Mouse (Mus musculus) layer of hippocampus, adult 9-10 months (tissue): ENCODE measurements at regions not wholly inside any gene's neighbourhood (a gene's known extent, or its start where the extent isn't known, plus 50 kb on each side); places are given as distances from the start of the nearest gene placed in this dataset.

Source experiments
- DNase-seq: peaks from one replicate; pipeline ENCODE4 v3.0.0; 2022; ENCODE audit warnings: low spot score

DNA sequence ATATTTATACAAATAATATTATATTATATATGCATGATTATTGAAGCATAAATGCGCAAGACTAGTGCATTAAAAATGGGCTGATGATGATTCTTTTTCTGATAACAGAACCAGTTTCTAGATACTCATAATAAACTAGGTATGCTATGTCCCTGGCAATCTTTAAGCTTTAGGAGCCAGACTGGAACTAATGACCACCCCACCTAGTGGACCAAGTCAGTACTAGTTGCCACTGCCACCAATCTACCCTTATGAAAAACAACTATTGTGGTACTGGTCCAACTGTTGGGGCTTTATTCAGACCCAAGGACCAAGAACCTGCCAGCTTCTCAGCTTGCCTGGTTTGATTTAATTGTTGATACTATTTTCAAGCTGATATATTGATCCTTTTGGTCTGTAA lies 722.8 kb downstream of the Dach1 start:
- no peak for DNase-seq

DNA sequence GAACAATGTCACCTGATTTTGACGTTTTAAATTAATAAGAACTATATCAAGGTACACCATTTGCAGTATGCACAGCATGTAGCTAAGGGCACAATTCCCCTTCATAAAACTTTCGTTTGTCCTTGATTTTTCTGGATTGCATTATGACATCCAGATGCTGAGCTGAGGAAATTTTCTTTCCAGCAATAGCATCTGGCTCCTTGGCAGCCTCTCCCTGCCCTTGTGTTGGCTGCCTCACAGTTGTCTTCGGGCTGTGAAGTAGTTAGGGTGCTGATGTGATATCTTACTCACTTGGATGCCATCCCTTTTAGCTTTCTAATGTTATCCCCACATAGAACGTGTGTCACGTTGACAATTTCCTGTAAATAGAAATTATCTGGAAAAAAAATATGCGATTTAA lies 729.2 kb downstream of the Dach1 start:
- no peak for DNase-seq

GRCm38 (mm10) chr14:97435453-97436233 lies 733.9 kb downstream of the Dach1 start:
- no peak for DNase-seq

DNA sequence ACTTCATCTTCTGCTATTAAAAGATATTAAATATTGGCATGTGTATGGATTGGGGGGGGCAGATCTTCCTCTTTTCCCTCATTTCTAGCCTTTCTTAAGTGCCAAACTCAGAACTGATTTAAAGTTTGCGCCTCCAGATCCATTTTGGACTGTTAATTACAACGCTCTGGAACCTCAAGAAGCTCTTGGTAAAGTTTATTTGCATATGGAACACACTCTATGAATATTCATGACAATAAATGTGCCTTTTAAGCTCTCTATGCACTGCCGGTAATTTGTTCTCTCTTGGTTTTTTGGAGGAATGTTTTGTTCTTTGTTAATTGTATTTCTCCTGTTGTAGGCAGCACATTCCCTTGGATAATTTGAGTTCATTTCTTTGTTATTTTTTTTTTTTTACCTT lies 738.3 kb downstream of the Dach1 start:
- no peak for DNase-seq

- DNase-seq = no peak
Measured at GRCm38 (mm10) chr14:97403176-97403795, 766.3 kb downstream of the Dach1 start.

- no peak for DNase-seq
Measured at GRCm38 (mm10) chr14:97396385-97396784, 773.2 kb downstream of the Dach1 start.

- DNase-seq = no peak
Measured at GRCm38 (mm10) chr14:97395750-97396377, 773.7 kb downstream of the Dach1 start.

DNA sequence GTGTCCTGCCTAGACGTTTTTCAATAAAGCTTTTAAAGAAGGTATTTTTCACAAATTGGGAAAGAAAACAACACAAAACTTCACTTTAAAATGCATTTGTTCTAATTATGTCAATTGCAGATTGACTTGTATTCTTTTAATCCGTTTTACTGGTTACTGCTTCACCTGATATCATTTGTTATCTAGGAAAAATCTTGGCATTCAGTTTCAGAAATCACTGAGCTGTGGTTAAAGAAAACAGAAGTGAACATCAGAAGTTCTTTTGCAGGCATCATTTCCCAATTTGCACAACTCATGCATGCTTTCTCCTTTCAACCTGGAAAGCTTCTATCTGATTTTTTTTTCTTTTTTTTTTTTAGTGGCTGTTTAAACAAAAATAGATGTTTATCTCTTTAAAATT lies 780.6 kb downstream of the Dach1 start:
- DNase-seq = no peak

DNA sequence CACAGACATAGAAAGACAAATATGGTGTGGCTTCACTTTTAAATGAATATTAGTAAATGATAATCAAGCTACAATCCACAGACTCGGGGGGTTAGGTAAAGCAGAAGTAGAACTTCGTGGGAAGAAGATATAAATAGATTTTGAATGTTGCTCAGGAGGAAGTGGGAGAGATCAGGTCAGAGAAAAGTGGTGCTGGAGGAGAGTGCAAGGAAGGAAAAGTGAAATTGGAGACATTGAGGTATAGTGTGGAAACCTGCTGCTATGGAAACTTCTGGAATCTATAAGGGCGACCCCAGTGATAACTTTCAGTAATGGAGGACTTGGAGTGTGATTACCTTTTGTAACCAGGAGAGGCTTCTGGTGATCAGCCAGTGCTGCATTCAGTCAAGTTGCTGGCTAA lies 789.4 kb downstream of the Dach1 start:
- DNase-seq = no peak

DNA sequence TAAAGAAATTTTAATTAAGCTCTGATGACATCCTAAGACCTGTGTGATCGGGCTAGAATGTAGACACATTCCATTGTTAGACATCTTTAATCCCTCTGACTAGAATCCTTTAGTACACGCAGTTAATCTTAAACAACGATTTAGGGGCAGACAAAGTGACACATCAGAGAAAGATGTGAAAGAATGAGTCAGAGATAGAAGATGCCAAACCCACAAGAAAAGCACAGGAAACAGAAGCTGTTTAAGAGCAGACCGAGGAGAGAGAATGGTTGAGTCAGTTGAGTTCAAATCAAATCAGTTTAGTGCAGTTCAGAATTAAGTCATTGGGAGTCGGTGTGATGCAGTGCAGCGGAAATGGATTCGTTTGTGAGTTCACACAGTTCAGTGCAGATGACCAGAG lies 812.6 kb downstream of the Dach1 start:
- DNase-seq = no peak

GRCm38 (mm10) chr14:97347970-97348369 lies 821.6 kb downstream of the Dach1 start:
- no peak for DNase-seq

- DNase-seq = peak; percentile 29
Measured at GRCm38 (mm10) chr14:97331388-97331787, 812.5 kb upstream of the Klhl1 start.

- no peak for DNase-seq
Measured at GRCm38 (mm10) chr14:97329979-97330378, 811.1 kb upstream of the Klhl1 start.

- DNase-seq = no peak
Measured at GRCm38 (mm10) chr14:97293109-97293508, 774.2 kb upstream of the Klhl1 start.

- DNase-seq = no peak
Measured at GRCm38 (mm10) chr14:97287447-97287846, 768.5 kb upstream of the Klhl1 start.

GRCm38 (mm10) chr14:97258461-97258860 lies 739.6 kb upstream of the Klhl1 start:
- no peak for DNase-seq
